Mouse (Mus musculus) stomach, postnatal 0 days (tissue): Measurements from ENCODE around the gene Panx2. TPM values are rescaled to one million over a fixed set of nuclear protein-coding genes. Genes with fewer than 3 reads are reported as not detected.

Source experiments
- ATAC-seq: fragments of 200-750 bp; cut with Nextera tagmentation; 2 replicates; pipeline ENCODE4 v1.8.0; 2017; ENCODE audit not compliant: low FRiP score, low TSS enrichment
- DNase-seq: peaks from one replicate; pipeline ENCODE4 v3.0.0-alpha.2; 2016; ENCODE audit warnings: low spot score
- H3K27ac ChIP-seq: fragments of 300-500 bp; sonication (generic); replicated peaks from 2 replicates; pipeline ENCODE4 v1.5.1; 2014; ENCODE audit warnings: mild to moderate bottlenecking, control low read depth
- H3K27me3 ChIP-seq: fragments of 300-500 bp; sonication (generic); 2 replicates; pipeline ENCODE4 v1.6.1; 2014; ENCODE audit warnings: low read length; ENCODE audit not compliant: control insufficient read depth, insufficient read depth
- H3K36me3 ChIP-seq: fragments of 300-500 bp; sonication (generic); 2 replicates; pipeline ENCODE4 v1.6.1; 2014; ENCODE audit warnings: low read length, mixed read lengths; ENCODE audit not compliant: control insufficient read depth, insufficient read depth
- H3K4me1 ChIP-seq: fragments of 300-500 bp; sonication (generic); replicated peaks from 2 replicates; pipeline ENCODE4 v1.6.1; 2014; ENCODE audit warnings: antibody characterized with exemption; ENCODE audit not compliant: control insufficient read depth, insufficient read depth
- H3K4me2 ChIP-seq: fragments of 300-500 bp; sonication (generic); replicated peaks from 2 replicates; pipeline ENCODE4 v1.6.1; 2014; ENCODE audit warnings: low read depth, mild to moderate bottlenecking, control low read depth, moderate library complexity
- H3K4me3 ChIP-seq: fragments of 300-500 bp; sonication (generic); 2 replicates; pipeline ENCODE4 v1.5.1; 2014; ENCODE audit warnings: low read depth, low read length, control low read depth
- H3K9ac ChIP-seq: fragments of 300-500 bp; sonication (generic); 2 replicates; pipeline ENCODE4 v1.6.1; 2014; ENCODE audit warnings: mild to moderate bottlenecking, low read length, control low read depth, mixed read lengths
- H3K9me3 ChIP-seq: fragments of 300-500 bp; sonication (generic); 2 replicates; pipeline ENCODE4 v1.6.1; 2016; ENCODE audit warnings: low read length; ENCODE audit not compliant: control insufficient read depth
- CTCF ChIP-seq: IDR thresholded peaks from 2 replicates; pipeline ENCODE4 v1.5.1; 2016; ENCODE audit warnings: antibody characterized with exemption, low read depth, mild to moderate bottlenecking, moderate library complexity
- EP300 ChIP-seq: optimal IDR thresholded peaks from 2 replicates; pipeline ENCODE3; 2016; ENCODE audit warnings: antibody characterized with exemption
- WGBS: fragments of 180-500 bp; shearing (Covaris S2); extraction: QIAGEN DNeasy Blood & Tissue Kit; methylation state at CpG from one replicate; pipeline ENCODE4 v1.1.7; 2014; 5-methylcytosine and 5-hydroxymethylcytosine counted together
- polyA plus RNA-seq: library from polyadenylated mRNA; unstranded; fragments of >200 nt; fragmentation: Nextera tagmentation; extraction: Ambion mirVana; gene quantifications from 2 replicates; pipeline ENCODE4 v1.2.1, GENCODE M21; 2015

Gene Panx2
- polyA plus RNA-seq, 1 experiment from 2014 or later: 0.79 TPM

GRCm38 (mm10) chr15:89054666-89055065, 4.9 kb upstream of the Panx2 start:
- Histone ChIP-seq H3K9me3 (no peaks in the 10 kb centered on the region), H3K4me2 (no peak overlapping the region)
- ATAC-seq: no peak

GRCm38 (mm10) chr15:89058736-89059135, 798 bp upstream of the Panx2 start:
- ATAC-seq (no peak), DNase-seq (no peak)
- no peak for TF ChIP-seq EP300
- TF ChIP-seq CTCF: no peak
- no peak overlapping the region for H3K9ac ChIP-seq
- no peak overlapping the region for H3K4me2 ChIP-seq
- no peaks in the 10 kb centered on the region for H3K36me3 ChIP-seq
- no peaks in the 10 kb centered on the region; the same call in 1 of the 2 replicates for H3K27me3 ChIP-seq
- no peaks in the 10 kb centered on the region for H3K4me1 ChIP-seq
- H3K9me3 ChIP-seq: no peaks in the 10 kb centered on the region
- WGBS: 23% methylated on average over 6 of the region's 6 CpGs
- no peak overlapping the region for H3K27ac ChIP-seq
- no peak overlapping the region for H3K4me3 ChIP-seq

More at GRCm38 (mm10) chr15:89054666-89055065, 4.9 kb upstream of the Panx2 start:
- Histone ChIP-seq H3K36me3 (no peaks in the 10 kb centered on the region), H3K4me3 (no peak overlapping the region), H3K27me3 (no peaks in the 10 kb centered on the region; the same call in 1 of the 2 replicates), H3K9ac (no peak overlapping the region), H3K27ac (no peak overlapping the region), H3K4me1 (no peaks in the 10 kb centered on the region)
- TF ChIP-seq EP300: no peak
- TF ChIP-seq CTCF: no peak
- DNase-seq: no peak
- WGBS: 80% methylated on average over 7 of the region's 7 CpGs

GRCm38 (mm10) chr15:89060032-89060681, 623 bp downstream of the Panx2 start:
- H3K4me2 ChIP-seq: peak overlapping the region; percentile 95
- peak; percentile 25 for ATAC-seq
- H3K27me3 ChIP-seq: no peaks in the 10 kb centered on the region; the same call in 1 of the 2 replicates
- H3K9ac ChIP-seq: peak overlapping the region; percentile 51
- WGBS: 2% methylated on average over 39 of the region's 48 CpGs
- H3K27ac ChIP-seq: no peak overlapping the region
- peak; percentile 39 for DNase-seq
- TF ChIP-seq CTCF: no peak
- no peak for TF ChIP-seq EP300
- H3K4me3 ChIP-seq: peak overlapping the region; percentile 53
- H3K9me3 ChIP-seq: no peaks in the 10 kb centered on the region
- no peaks in the 10 kb centered on the region for H3K36me3 ChIP-seq
- H3K4me1 ChIP-seq: no peaks in the 10 kb centered on the region

GRCm38 (mm10) chr15:89060811-89061460, 1.4 kb downstream of the Panx2 start:
- H3K9ac ChIP-seq: no peak overlapping the region
- H3K27ac ChIP-seq: no peak overlapping the region
- ATAC-seq (no peak), DNase-seq (no peak)
- 86% methylated on average over 12 of the region's 12 CpGs for WGBS
- no peaks in the 10 kb centered on the region for H3K4me1 ChIP-seq
- H3K27me3 ChIP-seq: no peaks in the 10 kb centered on the region; the same call in 1 of the 2 replicates
- H3K4me2 ChIP-seq: no peak overlapping the region
- no peaks in the 10 kb centered on the region for H3K9me3 ChIP-seq
- TF ChIP-seq EP300 (no peak), CTCF (no peak)
- H3K36me3 ChIP-seq: no peaks in the 10 kb centered on the region
- no peak overlapping the region for H3K4me3 ChIP-seq

GRCm38 (mm10) chr15:89061761-89062517, 2.4 kb downstream of the Panx2 start:
- Histone ChIP-seq H3K4me2 (no peak overlapping the region), H3K27ac (no peak overlapping the region), H3K4me1 (no peaks in the 10 kb centered on the region), H3K27me3 (no peaks in the 10 kb centered on the region; the same call in 1 of the 2 replicates), H3K36me3 (no peaks in the 10 kb centered on the region), H3K9me3 (no peaks in the 10 kb centered on the region), H3K4me3 (no peak overlapping the region), H3K9ac (no peak overlapping the region)
- DNase-seq (no peak), ATAC-seq (no peak)
- TF ChIP-seq CTCF (no peak), EP300 (no peak)
- WGBS: 89% methylated on average over 6 of the region's 6 CpGs
